Mouse (Mus musculus): ENCODE results near the gene Gm11757.
"Not testable (repeated sequence)": the region's sequence is repeated elsewhere in the genome, so short reads cannot be mapped to it uniquely, and the experiment has no call there.

- not testable (repeated sequence) for TF ChIP-seq CTCF (IDR thresholded peaks at IDR 0.05; ENCODE audit: insufficient read depth, low read length); POLR2A (IDR thresholded peaks at IDR 0.05; ENCODE audit: borderline replicate concordance, extremely low read depth, low read depth, low read length)
Observed at GRCm38 (mm10) chr4:73891012-73891411, at the start of gene Gm11757.
